Mouse (Mus musculus) lung, postnatal 0 days (tissue): ENCODE data around the gene Grap2.

ENCODE experiments used
- CTCF ChIP-seq: IDR thresholded peaks from 2 replicates; pipeline ENCODE4 v1.5.1; 2016; ENCODE audit warnings: antibody characterized with exemption, mild to moderate bottlenecking
- EP300 ChIP-seq: IDR thresholded peaks from 2 replicates; pipeline ENCODE4 v1.6.1; 2016; ENCODE audit warnings: antibody characterized with exemption, mild to moderate bottlenecking, control low read depth

- TF ChIP-seq CTCF (peak; percentile 35), EP300 (no peak)
Observed at GRCm38 (mm10) chr15:80617839-80618238, 45.4 kb downstream of the Grap2 start.
